Mouse (Mus musculus) C2C12 (cell line): Measurements from ENCODE around the gene Slc2a8. TPM values are rescaled to one million over a fixed set of nuclear protein-coding genes. Genes with fewer than 3 reads are reported as not detected.

Experiments
- H3K27me3 ChIP-seq: one replicate; pipeline ENCODE4 v1.6.1; 2011; ENCODE audit not compliant: control insufficient read depth, insufficient read depth, insufficient read length
- H3K36me3 ChIP-seq: one replicate; pipeline ENCODE4 v1.6.1; 2011; ENCODE audit not compliant: control insufficient read depth, insufficient read depth
- H3K4me3 ChIP-seq: one replicate; pipeline ENCODE4 v1.5.1; 2011; ENCODE audit warnings: mild to moderate bottlenecking, control low read depth; ENCODE audit not compliant: poor library complexity, insufficient read depth, severe bottlenecking
- H3K79me2 ChIP-seq: one replicate; pipeline ENCODE4 v1.6.1; 2011; ENCODE audit not compliant: control insufficient read depth, insufficient read depth
- H3K79me3 ChIP-seq: one replicate; pipeline ENCODE4 v1.6.1; 2011; ENCODE audit warnings: low read depth, control low read depth
- H3ac ChIP-seq: one replicate; pipeline ENCODE3; 2011; ENCODE audit warnings: low read depth; ENCODE audit not compliant: control insufficient read depth, insufficient read length
- CEBPB ChIP-seq: IDR thresholded peaks from one replicate; pipeline ENCODE4 v1.6.1; 2011; ENCODE audit warnings: low read depth, mild to moderate bottlenecking, control low read depth, moderate library complexity
- CTCF ChIP-seq: IDR thresholded peaks from one replicate; pipeline ENCODE4 v1.5.1; 2011; ENCODE audit not compliant: control insufficient read depth, insufficient read depth, insufficient read length
- FOSL1 ChIP-seq: IDR thresholded peaks from one replicate; pipeline ENCODE4 v1.8.0; 2011; ENCODE audit warnings: mild to moderate bottlenecking, low read length; ENCODE audit not compliant: poor library complexity, insufficient read depth, severe bottlenecking
- MAX ChIP-seq: IDR thresholded peaks from one replicate; pipeline ENCODE4 v1.6.1; 2011; ENCODE audit warnings: mild to moderate bottlenecking, control low read depth
- MYOD1 ChIP-seq: IDR thresholded peaks from one replicate; pipeline ENCODE4 v1.6.1; 2011; ENCODE audit warnings: low read depth; ENCODE audit not compliant: control insufficient read depth, insufficient read length
- MYOG ChIP-seq: IDR thresholded peaks from one replicate; pipeline ENCODE4 v1.6.1; 2011; ENCODE audit not compliant: control insufficient read depth, insufficient read length; ENCODE audit errors: extremely low read depth
- USF1 ChIP-seq: IDR thresholded peaks from one replicate; pipeline ENCODE4 v1.6.1; 2011; ENCODE audit warnings: low read depth, mild to moderate bottlenecking, control low read depth, moderate library complexity
- polyA plus RNA-seq: library from polyadenylated mRNA; unstranded; fragments of >200 nt; fragmentation: generic; extraction: Trizol; gene quantifications from one replicate; pipeline ENCODE4 v1.2.1, GENCODE M21; 2012; ENCODE audit warnings: missing spikeins

Slc2a8 gene
- polyA plus RNA-seq, 1 experiment = 4.3 TPM

DNA sequence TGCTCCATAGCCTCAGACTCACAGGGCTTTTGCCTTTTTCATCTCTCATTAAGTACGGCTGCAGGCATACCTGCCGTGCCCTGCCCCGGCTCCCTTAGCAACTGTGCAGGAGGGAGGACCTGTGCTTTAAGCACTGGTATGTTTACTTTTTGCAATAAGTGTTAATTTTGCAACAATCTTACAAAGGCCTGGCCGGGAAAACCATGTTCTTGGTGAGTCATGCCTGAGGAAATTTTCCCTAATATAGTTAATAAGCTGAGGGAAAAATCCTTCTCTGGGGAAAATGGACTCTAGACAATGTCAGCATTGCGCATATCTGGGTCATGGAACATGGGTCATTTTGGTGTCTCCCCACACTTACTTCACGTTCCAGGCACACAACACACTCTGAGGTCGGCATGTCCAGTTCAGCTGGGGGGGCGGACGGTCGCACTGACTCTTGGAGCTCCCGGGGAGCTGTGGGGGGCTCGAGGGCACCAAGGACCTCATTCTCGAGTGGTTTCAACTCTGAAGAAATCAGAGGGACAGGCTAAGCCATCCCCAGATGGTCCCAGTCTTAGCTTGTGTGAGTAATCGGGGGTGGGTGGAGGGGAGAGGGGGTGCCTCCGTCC, 54.2 kb downstream of the Slc2a8 start:
- Histone ChIP-seq H3K27me3 (no peaks in the 10 kb centered on the region), H3K79me2 (no peaks in the 10 kb centered on the region), H3ac (no peak overlapping the region), H3K79me3 (no peaks in the 10 kb centered on the region), H3K4me3 (no peak overlapping the region), H3K36me3 (peaks cover 39% of the 10 kb centered on the region)
- TF ChIP-seq CEBPB (peak; percentile 34), MYOG (no peak), FOSL1 (no peak), CTCF (no peak)

GRCm38 (mm10) chr2:32926330-32927075, 55.4 kb downstream of the Slc2a8 start:
- H3K36me3 ChIP-seq = peaks cover 51% of the 10 kb centered on the region
- H3K79me3 ChIP-seq = no peaks in the 10 kb centered on the region
- H3K4me3 ChIP-seq = no peak overlapping the region
- TF ChIP-seq CTCF (no peak), CEBPB (no peak), USF1 (no peak), FOSL1 (no peak), MAX (no peak), MYOG (no peak), MYOD1 (no peak)
- H3K79me2 ChIP-seq = peaks cover 4% of the 10 kb centered on the region
- H3ac ChIP-seq = no peak overlapping the region
- no peaks in the 10 kb centered on the region for H3K27me3 ChIP-seq

GRCm38 (mm10) chr2:32924306-32924844, 57.5 kb downstream of the Slc2a8 start:
- no peak for TF ChIP-seq MAX
- TF ChIP-seq FOSL1 = no peak
- TF ChIP-seq MYOG = no peak
- no peak for TF ChIP-seq CTCF
- TF ChIP-seq CEBPB = no peak
- TF ChIP-seq MYOD1 = no peak
- TF ChIP-seq USF1 = no peak
- peaks cover 14% of the 10 kb centered on the region for H3K79me2 ChIP-seq
- no peak overlapping the region for H3K4me3 ChIP-seq
- H3K27me3 ChIP-seq = no peaks in the 10 kb centered on the region
- no peaks in the 10 kb centered on the region for H3K79me3 ChIP-seq
- peaks cover 72% of the 10 kb centered on the region for H3K36me3 ChIP-seq
- H3ac ChIP-seq = no peak overlapping the region

DNA sequence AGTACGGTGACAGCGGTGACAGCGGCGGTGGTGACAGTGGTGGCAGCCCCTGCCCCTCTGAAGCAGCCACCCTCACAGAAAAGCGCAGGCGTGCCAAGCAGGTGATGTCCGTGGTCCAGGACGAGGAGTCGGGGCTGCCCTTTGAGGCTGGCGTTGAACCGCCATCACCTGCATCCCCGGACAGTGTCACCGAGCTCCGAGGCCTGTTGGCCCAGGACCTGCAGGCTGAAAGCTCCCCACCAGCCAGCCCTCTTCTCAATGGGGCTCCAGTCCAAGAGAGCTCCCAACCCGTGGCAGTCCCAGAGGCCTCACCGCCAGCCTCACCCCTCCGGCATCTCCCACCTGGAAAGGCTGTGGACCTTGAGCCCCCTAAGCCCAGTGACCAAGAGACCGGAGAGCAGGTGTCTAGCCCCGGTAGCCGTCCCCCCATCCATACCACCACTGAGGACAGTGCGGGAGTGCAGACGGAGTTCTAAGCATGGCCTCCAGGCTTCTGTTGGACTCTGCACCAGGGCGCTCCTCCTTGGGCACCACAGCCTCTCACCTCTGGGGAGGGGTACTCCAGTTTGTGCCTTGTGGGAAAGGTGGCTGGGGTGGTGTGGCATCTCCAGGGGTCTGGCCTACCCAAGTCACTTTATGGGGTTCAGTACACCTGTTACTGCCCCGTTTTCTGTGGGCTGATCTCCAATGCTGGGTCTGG, 58.2 kb downstream of the Slc2a8 start:
- Histone ChIP-seq H3K36me3 (peaks cover 79% of the 10 kb centered on the region), H3K79me2 (peaks cover 21% of the 10 kb centered on the region), H3K4me3 (no peak overlapping the region), H3ac (no peak overlapping the region), H3K79me3 (no peaks in the 10 kb centered on the region), H3K27me3 (no peaks in the 10 kb centered on the region)
- TF ChIP-seq MYOD1 (no peak), CEBPB (no peak), MAX (no peak), CTCF (no peak), MYOG (no peak), USF1 (no peak), FOSL1 (no peak)

Other genes with a start within 250 kb of the Slc2a8 start
- gene 6330409D20Rik, start 241.1 kb downstream of the Slc2a8 start, polyA plus RNA-seq = not detected
- gene Tor2a, start 224.8 kb downstream of the Slc2a8 start, polyA plus RNA-seq = 35.7 TPM
- 0.14 TPM for gene Ttc16, start 206.4 kb downstream of the Slc2a8 start, polyA plus RNA-seq
- 83.9 TPM for gene Ptrh1, start 206.3 kb downstream of the Slc2a8 start, polyA plus RNA-seq
- 0.81 TPM for gene Cfap157, start 197.7 kb downstream of the Slc2a8 start, polyA plus RNA-seq
- 28.7 TPM for gene Stxbp1, start 134.8 kb downstream of the Slc2a8 start, polyA plus RNA-seq
- gene Fam129b, start 106.0 kb downstream of the Slc2a8 start, polyA plus RNA-seq = 294 TPM
- 3,677 TPM for gene Rpl12, start 20.5 kb downstream of the Slc2a8 start, polyA plus RNA-seq
- 10.3 TPM for gene Lrsam1, start 20.5 kb downstream of the Slc2a8 start, polyA plus RNA-seq
- gene Garnl3, start 149.6 kb upstream of the Slc2a8 start, polyA plus RNA-seq = 2.6 TPM
- 162 TPM for gene Angptl2, start 234.0 kb upstream of the Slc2a8 start, polyA plus RNA-seq